Mouse (Mus musculus) heart, adult 2 months (tissue): ENCODE data around the gene Cd3eap.

Experiments
- CTCF ChIP-seq: fragments of 200-600 bp; IDR thresholded peaks from 2 replicates; pipeline ENCODE4 v1.8.1; 2022; ENCODE audit warnings: antibody characterized with exemption, mild to moderate bottlenecking, moderate library complexity
- EP300 ChIP-seq: fragments of 200-500 bp; IDR thresholded peaks from 2 replicates; pipeline ENCODE4 v1.6.1; 2011; ENCODE audit warnings: low read depth, low read length, control low read depth; ENCODE audit not compliant: insufficient read depth
- POLR2A ChIP-seq: fragments of 200-500 bp; IDR thresholded peaks from 2 replicates; pipeline ENCODE4 v1.6.1; 2011; ENCODE audit warnings: mild to moderate bottlenecking, low read depth, low read length, control low read depth; ENCODE audit not compliant: insufficient read depth

DNA sequence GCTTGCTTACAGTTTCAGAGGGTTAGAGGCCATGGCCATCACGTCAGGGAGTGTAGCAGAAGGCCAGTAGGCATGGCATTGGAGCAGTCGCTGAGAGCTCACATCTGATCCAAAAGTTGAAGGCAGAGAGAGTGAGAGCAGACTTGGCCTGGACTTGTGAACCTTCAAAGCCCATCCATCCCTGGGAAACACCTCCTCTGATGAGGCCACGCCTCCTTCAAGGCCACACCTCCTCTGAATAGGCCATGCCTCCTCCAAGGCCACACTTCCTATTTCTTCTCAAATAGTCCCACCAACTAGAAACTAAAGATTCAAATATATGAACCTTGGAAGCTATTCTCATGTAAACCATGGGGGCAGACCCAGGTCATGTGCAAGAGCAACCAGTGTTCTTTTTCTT lies 23.7 kb downstream of the Cd3eap start:
- TF ChIP-seq EP300 (no peak), CTCF (no peak), POLR2A (no peak)
